Mouse (Mus musculus): Measurements from ENCODE around the gene Catsperd.
A peak's percentile ranks its signal among the peaks of the same experiment; 100 is the strongest.

Catsperd gene

DNA sequence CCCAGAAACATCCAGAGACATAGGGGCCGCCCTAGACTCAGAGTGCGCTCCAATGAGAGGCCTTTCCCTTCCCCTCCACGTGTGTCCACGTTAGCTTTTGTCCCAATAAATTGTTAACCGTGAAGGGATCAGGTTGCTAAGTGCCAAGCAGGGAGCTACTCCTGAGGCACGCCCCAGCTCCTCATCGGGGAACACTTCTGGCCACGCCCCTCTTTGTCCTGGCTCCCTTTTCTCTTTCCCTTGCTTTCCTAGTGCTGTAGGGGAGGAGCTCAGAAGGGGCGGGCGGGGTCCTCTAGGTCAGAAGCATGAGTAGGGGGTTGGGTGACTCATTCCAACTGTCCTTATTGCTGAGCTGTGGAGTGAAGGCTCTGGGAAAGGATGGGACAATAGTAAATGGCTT is 36.4 kb downstream of the Catsperd start:
- no peak for DNase-seq (ENCODE audit: low read depth, low spot score)

DNA sequence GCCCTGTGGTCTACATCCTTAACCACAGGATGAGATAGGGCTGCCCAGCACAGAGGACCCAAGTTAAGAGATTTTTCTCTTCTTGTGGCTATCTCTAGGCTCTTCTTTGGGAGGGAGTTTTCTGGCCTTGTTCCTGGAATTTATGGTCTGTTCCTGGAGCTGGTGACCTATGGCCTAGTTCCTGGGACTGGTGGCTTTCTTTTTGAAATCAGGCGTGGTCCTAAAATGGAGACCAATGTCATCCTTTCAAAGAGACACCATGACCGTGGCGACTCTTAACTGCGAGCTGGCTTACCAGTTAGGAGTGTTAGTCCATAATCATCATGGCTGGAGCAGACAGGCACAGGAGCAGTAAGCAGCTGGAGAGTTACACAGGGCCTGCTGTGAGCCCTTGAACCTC is 38.4 kb downstream of the Catsperd start:
- no peak for DNase-seq (ENCODE audit: low read depth, low spot score)

DNA sequence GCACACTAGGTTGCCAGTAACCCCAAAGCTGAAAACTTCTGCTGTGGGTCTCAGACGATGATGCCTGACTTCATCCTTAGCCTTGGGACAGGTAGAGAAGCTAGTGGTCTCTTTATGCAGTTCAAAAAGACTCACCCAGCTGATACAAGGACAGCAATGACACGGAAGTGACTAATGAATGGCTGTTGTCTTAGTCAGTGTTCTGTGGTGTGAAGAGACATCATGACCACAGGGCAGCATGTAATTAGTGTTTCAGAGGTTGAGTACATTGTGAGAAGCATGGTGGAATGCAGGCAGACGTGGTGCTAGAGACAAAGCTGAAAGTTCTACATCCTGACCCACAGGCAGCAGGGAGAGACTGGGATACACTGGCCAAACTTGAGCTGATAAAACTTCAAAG is 39.6 kb downstream of the Catsperd start:
- DNase-seq (ENCODE audit: low read depth, low spot score) = no peak

DNA sequence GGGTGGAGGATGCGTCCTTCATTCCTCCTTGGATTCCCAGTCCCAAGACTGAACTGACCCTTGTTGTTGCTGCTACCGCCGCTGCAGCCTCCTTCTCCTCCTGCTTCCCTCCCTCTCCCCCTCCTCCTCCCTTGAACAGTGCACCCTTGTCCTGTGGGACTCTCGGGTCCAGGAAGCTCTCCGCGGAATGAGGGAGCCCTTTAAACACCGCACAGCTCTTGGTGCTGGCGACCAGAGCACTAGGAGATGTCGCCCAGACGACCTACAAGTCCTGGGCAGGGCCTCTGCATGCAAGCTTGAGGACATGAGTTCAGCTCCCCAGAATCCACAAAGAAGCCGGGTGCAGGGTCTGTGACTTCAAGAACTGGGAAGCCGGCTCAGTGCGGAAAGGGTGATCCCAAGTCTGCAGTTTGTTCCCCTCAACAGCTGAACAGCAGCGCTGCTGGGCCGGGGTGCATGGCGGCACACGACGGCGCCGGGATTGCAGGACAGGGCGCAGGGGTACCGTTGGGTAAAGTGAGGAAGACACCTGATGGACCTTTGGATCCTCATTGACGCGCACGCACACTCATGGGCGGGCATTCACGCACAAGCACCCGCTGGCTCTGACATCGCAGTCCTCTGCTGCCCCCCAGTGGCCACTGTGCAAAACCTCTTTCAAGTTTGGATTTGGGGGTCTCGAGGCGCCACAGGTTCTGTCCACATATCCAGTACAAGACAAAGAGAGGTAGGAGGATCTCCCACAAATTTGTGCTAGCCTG is 40.6 kb downstream of the Catsperd start:
- DNase-seq (ENCODE audit: low read depth, low spot score) = peak; percentile 91

DNA sequence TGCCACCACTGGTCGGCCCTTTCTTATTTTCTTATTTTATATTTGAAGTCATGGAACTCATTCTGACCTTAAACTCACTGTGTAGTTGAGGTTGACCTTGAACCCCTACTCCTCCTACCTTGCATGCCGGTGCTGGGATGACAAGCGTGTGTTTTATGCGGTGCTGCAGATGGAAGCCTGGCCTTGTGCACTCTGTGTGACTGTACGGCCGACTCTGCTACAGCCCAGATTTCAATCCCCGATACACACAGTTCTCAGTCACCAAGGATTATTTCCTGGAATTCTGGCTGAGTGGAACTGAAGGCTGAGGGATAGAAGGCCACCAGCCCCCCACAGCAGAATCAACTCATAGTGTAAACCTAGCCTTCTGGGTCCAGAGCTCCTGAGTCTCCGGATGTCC is 41.8 kb downstream of the Catsperd start:
- no peak for DNase-seq (ENCODE audit: low read depth, low spot score)

DNA sequence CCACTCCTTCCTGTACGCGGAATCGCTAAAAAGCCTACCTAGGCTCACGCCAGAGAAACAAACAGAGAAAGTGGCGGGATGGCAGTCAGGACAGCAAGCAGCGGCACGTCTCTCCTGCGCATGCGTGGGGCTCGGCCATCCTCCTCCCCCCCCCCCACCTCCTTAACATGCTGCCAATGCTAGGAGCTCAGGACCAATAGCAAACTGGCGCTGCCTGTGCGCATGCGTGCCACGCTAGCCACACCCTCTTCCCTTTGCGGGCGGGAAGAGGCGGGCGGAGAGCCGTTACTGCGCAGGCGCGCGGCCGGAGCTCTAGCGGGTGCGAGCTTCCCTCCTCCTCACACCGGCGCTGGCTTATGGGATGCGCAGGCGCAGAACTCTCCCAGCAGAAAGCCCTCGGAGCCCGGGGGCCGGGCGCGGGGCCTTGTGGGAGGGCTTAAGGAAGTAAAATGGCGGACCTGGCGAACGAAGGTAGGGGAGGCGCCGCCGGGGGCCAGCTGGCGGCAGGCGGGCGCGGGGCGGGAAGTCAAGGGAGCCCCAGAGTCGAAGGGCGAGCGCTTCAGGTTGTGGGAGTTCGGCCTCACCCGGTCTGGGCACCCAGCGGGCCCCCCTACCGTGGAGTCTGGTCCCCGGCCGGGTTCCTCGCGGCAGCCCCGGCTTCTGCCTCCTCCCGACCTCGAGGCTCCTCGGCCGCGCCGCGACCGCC is 45.2 kb downstream of the Catsperd start, which contains the start of gene Ranbp3:
Gene Ranbp3 (plus strand): TSS at position 354 of the 706 bp plus-strand sequence.
- peak; percentile 100 for DNase-seq (ENCODE audit: low read depth, low spot score)

DNA sequence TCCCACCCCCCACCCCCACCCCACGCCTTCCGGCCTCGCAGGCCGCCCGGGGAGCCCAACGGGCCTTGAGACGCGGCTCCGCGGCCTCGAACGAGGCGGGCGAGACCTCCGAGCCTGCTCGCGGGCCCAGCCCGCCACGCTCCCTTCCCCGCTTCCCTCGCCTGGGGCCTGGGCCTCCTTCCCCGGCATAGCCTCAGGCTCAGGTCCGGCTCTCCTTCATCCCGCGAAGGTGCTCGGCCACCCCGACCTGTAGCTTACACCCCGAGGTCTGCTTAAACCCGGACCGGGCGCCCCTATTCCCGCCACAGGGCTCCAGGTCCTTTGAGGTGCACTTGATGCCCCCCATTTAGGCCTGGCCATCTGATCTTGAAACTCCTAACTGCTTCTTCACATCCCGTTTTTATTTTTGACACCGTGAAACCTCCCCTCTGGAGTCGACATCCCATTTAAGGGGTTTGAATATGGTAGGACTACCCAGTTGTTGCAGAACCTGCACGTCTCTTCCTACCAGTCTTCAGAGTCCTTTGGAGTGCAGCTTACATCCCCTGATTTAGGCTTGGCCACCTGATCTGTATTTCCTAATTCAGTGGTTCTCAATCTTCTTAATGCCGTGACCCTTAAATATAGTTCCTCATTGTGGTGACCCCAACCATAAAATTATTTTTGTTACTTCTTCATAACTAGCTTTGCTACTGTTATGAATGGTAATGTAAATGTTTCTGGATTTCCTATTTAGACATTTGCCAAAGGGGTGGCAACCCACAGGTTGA is 45.9 kb downstream of the Catsperd start:
- no peak for DNase-seq (ENCODE audit: low read depth, low spot score)

DNA sequence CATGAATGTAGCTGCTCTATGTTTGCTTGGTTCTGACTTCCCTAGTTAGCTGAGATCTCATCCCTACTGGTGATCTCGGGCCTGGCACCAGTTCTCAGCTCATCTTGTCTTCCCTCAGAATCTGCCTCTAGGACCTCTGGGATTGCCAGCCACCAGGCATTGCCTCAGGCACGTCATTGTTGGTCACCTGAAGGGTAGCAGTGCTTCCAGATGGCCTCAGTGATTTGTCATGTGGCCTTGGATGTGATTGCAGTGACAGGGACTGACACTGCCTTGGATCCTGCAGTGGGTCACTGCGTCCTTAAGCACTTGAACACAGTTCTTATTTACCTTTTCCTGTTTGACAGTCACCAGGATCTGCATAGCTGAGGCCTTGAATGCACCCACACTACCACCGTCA is 53.8 kb downstream of the Catsperd start:
- DNase-seq (ENCODE audit: low read depth, low spot score) = no peak

DNA sequence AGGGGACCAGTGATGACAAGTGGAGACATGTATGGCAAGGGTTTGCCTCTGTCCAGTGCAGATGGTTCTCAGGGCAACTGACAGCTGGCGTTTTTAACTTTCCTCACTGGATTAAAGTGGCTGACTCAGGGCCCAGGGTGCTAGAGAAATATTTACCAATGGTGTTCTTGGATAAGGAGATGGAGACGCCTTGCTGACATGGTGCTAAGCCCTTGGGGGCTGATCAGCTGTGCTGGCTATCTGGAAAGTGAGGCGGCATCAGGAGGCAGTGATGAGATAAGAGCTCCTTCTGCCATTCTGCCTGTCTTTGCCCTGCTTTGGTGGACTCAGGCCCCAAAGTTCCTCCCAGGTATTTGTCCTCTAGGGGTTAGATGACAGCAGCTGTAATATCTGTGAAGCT is 54.9 kb downstream of the Catsperd start:
- DNase-seq (ENCODE audit: low read depth, low spot score) = no peak

DNA sequence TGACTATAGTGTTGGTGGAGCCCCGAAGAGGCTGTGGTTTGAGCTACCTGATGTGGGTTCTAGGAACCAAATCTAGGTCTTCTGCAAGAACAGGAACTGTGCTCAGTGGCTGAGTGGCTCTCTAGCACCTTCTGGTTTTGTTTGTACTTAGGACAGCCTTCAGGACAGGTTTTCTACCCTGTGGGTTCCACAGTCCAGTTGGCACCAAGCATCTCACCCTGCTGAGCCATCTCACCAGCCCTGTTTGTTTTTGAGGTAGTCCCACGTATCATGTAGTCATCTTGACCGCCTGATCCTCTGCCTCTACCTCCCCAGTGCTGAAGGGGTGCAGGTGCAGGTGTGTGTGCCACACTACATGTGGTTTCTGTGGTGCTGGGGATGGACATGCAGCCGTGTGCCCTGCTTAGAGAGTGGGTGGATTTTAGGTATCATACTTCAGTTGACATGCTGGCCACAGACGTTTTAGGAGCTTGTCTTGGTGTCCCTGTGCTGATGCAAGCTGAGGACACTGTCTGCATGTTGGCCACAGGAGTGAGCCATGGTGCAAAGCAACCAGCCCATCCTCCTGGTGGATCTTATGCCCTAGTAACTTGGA is 55.7 kb downstream of the Catsperd start:
- no peak for DNase-seq (ENCODE audit: low read depth, low spot score)

DNA sequence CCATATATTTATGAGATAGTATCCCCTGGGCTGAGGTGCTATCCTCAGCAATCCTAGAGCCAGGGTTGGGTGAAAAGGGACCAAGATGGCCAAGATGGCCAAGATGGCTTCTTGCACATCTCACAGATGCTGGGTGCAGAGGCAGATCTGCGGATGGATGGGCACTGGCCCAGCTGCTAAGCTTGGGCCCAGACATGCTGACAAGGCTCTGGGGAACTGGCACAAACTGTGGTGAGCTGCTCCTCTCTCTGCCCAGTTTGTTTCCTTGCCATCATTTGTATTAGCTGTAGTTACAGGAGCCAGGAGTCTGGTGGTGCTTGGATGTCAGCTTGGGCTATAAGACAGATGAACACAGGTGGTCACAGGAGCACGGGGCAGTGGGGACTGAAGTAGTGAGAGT is 56.7 kb downstream of the Catsperd start:
- no peak for DNase-seq (ENCODE audit: low read depth, low spot score)

DNA sequence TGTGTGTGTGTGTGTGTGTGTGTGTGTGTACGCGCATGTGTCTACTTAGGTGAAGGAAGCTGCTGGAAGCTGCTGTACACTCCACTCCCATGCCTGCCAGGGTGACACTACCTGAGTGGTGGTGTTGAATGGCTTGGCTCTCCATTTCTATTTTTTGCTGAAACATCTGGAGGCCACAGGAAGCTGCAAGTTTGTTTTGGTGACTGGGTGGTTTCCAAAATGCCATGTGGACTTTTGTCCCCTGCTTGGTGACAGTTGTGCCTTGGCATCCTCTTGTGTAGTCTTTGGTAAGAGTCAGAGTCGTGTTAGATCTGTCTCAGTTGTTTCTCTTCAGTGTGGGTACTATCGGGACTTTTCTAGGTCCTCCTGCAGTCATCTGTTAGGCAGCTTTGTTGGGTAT is 58.9 kb downstream of the Catsperd start:
- DNase-seq (ENCODE audit: low read depth, low spot score) = no peak

DNA sequence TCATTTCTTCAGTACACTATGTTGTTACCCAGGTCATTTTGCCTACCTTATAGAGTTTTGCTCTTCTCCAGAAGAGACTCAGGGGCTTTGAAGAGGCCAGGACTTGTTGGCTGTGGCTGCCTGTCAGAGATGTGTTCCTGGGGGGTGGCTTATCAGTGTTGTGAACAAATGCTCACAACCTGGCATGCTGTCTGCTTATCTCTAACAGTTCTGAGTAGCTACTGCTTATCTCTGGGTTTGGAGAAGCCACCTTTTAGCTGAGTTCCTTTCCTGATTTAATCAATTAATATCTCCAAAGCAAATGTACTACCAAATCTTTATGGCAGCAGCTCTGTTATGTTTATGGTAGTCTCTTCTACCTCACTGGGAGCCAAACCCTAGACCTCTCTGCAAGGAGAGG is 60.1 kb downstream of the Catsperd start:
- no peak for DNase-seq (ENCODE audit: low read depth, low spot score)

DNA sequence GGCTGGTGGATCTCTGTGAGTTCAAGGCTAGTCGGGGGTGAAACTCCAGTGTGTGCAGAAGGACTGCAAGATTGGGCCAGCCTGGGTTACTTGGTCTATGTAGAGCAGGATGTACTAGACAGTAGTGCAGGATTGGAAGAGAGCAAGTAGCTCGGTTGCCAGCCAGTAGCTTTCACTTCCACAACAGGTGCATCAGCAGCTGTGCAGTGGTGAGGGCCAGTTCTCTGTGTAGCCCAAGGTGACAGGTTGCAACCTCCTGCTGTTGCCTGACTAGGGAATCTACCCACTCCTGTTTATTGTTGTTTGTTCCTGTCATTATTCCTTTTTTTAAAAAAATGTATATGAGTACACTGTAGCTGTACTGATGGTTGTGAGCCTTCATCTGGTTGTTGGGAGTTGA is 60.7 kb downstream of the Catsperd start:
- no peak for DNase-seq (ENCODE audit: low read depth, low spot score)

DNA sequence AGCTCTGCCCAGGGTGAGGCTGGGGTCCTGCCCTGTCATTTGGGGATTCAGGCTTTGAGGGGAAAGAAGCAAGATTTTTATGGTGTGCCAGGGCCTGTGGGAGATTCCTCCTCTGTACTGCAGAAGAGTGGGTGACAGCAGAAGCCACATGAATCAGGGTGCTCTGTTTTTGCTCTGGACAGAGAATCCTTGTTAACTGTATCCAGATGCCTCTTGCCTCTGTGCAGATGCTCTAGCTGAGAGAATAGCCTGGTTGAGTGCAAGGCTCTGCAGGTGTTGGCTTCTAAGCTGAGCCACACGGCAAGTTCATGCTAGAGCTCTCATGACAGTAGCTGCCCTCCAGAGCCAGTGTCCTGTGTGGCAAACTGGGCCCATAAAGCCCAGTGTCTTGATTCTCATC is 65.5 kb downstream of the Catsperd start:
- no peak for DNase-seq (ENCODE audit: low read depth, low spot score)

DNA sequence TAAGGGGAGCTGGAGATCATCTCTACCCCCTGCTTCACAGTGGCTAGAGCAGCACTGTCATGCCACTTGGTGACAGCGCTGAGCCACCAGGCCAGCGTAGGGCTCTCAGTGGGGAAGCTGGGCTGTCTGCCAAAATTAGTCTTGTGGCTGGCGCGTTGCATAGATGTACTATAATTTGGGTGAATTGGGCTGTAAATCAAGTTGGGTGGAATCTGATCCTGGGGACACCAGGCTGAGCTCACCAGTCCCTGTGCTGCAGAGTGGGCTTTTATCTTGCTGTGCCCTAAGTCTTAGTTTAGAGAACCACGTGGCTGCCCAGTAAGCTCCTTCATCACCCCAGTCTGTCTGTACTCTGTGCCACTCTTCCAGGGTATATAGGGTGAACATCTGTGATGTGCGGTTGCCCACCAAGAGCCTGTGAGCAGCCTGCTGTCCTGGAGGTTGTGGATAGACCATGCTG is 65.9 kb downstream of the Catsperd start:
- DNase-seq (ENCODE audit: low read depth, low spot score) = no peak

DNA sequence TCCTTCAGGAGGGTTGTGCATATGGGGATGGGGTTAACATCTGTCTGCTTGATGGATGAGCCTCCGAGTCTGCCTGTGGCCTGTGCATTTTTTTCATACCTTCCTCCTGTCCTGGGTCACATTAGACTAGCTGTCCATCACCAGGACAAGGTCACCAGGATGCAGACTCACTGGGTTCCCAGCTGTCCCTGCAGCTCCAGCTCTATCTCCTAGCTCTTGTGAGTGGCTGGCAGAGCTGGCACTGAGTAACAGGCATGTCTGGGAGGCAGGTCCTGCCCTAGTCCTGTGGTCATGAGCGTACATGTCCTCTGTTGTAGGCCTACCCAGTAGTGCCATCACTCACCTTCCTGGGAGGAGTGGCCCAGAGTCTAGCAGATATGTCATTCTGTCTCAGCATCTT is 72.5 kb downstream of the Catsperd start:
- no peak for DNase-seq (ENCODE audit: low read depth, low spot score)

DNA sequence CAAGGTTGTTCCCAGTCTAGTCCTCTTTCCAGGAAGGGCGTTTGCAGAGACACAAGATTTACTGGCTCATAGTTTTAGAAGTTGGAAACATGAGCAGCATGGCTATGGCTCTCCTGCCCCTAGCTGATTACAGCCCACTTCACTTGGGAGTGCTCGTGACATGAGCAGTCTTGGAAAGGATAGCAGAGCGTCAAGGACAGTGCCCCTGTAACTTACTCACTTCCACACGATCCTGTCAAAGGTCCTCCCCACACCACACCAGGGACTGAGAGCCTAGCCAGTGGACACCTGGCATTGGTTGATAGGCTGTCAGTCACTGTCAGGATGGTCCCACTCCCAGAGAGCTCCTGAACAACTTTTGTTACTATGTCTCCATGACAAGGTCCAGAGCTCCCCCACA is 75.1 kb downstream of the Catsperd start:
- no peak for DNase-seq (ENCODE audit: low read depth, low spot score)

DNA sequence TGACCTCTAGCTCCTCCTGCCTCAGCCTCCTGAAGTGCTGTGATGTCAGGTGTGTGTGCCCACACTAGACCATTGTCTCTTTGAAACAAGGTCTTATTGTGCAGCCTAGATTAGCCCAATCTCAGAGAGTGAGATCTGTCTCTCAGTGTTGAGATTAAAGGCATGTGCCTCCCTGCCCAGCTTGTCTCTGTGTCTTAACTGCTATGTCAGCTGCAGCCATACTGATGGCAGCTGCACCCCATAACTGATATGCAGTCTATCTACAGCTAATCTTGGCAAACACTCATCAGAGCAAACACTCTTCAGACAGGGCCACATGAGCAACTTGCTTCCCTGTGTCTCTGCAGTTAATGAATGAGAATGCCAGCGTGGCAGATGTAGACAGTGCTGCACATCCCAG is 78.6 kb downstream of the Catsperd start:
- no peak for DNase-seq (ENCODE audit: low read depth, low spot score)

DNA sequence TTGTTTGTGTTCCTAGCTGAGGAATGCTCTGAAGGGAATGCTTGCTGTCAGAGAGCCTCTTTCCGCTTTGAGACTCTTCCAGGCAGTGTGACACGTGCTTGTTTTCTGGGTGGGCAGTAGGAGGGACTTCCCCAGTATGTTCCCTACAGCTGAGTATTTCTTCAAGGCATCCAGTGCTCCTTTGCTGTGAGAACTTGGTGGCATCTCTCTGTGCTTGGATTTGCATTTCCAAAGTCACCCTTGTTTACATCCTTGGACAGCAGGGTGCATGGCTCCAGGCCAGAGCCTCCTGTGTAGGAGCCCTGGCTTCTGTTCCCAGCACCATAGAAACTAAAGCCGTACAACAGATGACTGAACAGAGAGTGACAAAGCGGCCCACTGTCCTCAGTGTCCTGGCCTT is 80.7 kb downstream of the Catsperd start:
- DNase-seq (ENCODE audit: low read depth, low spot score) = no peak

DNA sequence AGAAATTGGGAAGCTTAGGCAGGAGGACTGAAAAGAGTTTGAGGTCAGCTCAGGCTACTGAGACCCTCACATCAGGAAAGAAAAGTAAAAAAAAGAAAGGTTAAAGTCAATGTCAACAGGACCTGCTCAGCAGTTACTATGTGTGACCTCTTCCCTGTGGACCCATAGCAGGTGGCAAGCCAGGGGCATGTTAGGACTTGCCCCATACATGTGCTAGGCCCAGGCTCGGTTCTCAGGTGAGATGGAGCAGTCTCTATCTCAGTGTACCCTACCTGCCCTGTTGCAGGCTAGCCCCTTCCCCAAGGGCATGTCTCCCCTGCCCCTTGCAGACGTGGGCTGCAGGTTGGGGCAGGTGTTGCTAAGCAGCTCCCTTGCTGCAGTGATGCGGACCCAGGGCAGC is 81.8 kb downstream of the Catsperd start:
- DNase-seq (ENCODE audit: low read depth, low spot score) = no peak
